Mouse (Mus musculus) testis, postnatal 10 days (tissue): ENCODE results near the gene Gsdma2.
"Not testable (repeated sequence)": the region's sequence is repeated elsewhere in the genome, so short reads cannot be mapped to it uniquely, and the experiment has no call there.

Experiments
- DNase-seq: peaks from one replicate; pipeline ENCODE4 v3.0.0; 2021; ENCODE audit warnings: low spot score

The Gsdma2 gene

DNA sequence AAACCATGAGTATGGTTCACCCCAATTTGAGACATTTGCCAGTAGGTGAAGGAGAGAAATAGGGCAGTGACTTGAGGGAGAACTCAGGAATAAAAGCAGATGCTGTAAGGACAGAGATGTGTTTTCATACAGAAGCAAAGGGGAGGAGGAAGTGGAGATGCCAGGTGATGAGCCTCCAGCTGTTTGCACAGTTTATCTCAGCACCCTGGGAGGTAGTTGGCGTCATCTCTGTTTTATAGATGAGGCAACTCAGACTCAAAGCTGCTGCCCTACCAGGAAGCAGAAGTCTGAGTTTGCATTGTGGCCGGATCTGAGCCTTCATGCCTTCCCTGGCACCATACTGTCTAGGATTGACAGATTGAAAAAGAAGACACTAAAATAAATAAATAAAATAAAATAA is 22.4 kb downstream of the Gsdma2 start:
- DNase-seq = no peak

DNA sequence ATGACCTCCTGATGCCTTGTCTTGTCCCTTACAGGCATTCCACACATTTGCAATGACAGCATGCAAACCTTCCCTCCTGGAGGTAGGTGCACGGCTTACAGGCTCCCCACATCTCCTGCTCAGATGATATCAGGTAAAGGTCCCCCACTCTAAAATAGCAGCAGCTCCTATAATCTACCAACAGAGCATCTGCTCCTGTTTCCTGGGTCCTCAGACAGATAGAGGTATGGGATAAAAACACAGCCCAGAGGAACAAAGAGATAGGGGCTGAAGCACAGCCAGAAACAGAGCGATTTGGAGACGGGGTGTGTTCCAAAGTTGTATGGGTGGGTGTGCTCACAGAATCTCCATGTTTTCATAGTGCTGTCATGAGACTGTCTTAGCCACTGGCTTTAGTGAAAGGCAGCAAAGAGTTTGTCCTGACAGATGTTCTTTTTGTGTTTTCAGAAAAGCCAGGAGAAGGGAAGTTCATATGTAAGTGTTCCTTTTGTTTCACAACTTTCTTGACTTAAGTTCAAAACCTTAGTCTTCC is 24.8 kb downstream of the Gsdma2 start:
- no peak for DNase-seq

DNA sequence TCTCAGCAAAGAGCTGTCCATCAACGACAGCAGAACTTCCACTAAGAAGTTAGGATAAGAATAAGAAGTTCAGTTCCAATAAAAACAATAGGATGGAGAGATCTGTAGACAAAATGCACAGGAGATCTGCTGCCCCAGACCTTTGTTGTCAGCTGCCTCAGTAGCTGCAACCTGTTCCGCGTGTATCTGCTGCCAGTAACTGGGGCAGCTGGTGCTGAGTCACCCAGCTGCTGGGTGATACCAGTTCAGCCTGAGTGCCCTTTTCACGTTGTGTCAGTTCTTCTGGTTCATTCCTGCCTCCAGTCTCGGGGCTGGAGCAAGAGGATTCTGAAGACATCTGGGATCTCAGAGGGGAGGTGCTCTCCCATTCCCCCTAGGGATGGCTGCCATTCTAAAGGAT is 25.3 kb downstream of the Gsdma2 start:
- no peak for DNase-seq

DNA sequence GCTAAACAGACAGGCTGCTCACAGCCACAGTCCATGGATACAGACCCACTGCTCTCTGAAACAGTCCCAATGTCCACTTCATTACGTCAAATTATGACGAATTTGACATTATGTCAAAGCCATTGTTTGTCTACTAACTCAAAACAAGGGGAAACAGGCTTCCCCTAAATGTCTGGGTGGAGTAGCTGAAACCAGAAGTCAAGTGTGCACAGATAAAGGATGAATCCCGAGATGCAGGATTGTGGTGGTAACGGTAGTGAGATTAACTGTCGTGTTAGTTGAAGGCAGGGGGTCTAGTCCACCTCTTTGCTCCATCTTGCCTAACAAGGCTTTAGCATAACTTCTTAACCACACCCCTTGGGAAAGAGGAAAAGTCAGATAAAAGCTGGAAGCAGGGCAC is 25.9 kb downstream of the Gsdma2 start:
- no peak for DNase-seq

DNA sequence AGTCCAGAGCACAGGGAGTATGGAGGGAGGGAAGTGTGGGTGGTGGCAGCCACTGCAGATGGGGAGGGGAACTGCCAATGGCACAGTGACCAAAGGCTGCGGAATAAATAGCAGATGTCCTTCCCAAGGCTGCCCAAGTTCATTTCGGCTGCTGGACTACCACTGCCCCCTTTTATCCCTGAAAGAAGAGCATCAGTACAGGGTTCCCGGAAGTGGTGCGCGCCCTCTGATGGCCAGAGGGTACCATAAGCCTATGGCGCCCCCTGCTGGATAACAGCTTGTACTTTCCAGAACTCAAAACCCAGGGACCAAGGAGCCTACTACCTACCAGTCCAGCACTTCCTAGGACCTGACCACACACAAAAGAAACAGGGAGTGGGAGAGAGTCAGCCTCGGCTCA is 26.6 kb downstream of the Gsdma2 start:
- peak; percentile 71 for DNase-seq

DNA sequence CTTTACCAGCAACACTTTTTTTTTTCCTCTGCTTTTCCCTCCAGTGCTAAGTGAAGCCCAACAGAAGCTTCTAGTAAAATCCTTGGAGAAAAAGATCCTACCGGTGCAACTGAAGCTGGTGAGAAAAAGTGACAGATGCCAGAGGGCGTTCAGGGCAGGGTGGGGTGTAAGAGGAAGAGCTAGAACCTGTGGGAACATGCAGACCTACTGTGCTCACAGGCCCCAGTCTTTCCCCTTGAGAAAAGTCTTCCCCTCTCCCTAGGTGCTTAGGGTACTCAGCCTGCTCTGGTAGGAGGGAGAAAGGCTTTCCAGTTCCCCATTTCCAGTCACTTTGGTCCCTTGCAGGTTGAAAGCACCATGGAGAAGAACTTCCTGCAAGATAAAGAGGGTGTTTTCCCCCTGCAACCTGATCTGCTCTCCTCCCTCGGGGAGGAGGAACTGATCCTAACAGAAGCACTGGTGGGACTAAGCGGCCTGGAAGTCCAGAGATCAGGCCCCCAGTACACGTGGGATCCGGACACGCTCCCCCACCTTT is 29.3 kb downstream of the Gsdma2 start:
- DNase-seq = no peak

DNA sequence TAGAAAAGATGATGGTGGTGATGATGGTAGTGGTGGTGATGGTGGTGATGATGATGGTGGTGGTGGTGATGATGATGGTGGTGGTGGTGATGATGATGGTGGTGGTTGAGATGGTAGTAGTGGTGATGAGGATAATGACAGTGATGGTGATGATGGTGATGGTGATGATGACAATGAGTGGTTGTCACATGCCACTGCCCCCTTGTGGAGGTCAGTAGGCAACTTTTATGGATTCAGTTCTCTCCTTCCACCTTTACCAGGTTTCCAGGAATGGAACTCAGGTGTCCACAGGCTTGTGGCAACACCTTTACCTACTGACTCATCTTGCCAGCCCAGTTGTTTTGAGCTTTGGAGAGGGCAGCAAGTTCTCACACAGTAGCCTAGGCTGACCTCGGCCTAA is 33.5 kb downstream of the Gsdma2 start:
- DNase-seq = no peak

DNA sequence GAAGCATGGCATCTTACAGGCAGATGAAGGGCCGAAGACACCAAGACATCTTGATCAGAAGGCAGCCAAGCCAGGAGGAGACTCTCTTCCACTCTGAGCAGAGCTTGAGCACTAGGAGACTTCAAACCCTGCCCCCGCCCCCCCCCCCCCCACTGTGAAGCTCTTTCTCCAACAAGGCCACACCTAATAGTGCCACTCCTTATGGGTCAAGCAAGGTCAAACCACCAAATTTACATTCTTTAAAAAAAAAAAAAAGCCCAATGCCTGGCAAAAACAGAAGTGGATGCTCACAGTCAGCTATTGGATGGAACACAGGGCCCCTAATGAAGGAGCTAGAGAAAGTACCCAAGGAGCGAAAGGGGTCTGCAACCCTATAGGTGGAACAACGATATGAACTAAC is 34.0 kb downstream of the Gsdma2 start:
- not testable (repeated sequence) for DNase-seq

DNA sequence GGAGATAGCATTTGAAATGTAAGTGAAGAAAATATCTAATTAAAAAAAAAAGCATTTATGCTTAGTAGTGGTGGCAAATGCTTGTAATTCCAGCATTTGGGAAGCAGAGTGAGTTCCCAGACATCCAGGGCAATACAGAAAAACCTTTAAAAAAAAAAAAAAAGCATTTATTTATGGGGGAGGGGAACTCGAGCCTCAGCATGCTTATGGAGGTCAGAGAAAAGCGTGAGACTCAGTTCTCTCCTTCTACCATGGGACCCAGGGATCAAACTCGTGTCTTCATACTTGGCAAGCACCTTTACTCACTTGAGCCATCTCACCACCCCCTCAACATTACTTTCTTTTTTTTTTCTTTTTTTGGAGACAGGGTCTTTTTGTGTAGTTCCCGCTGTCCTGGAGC is 34.6 kb downstream of the Gsdma2 start:
- no peak for DNase-seq

DNA sequence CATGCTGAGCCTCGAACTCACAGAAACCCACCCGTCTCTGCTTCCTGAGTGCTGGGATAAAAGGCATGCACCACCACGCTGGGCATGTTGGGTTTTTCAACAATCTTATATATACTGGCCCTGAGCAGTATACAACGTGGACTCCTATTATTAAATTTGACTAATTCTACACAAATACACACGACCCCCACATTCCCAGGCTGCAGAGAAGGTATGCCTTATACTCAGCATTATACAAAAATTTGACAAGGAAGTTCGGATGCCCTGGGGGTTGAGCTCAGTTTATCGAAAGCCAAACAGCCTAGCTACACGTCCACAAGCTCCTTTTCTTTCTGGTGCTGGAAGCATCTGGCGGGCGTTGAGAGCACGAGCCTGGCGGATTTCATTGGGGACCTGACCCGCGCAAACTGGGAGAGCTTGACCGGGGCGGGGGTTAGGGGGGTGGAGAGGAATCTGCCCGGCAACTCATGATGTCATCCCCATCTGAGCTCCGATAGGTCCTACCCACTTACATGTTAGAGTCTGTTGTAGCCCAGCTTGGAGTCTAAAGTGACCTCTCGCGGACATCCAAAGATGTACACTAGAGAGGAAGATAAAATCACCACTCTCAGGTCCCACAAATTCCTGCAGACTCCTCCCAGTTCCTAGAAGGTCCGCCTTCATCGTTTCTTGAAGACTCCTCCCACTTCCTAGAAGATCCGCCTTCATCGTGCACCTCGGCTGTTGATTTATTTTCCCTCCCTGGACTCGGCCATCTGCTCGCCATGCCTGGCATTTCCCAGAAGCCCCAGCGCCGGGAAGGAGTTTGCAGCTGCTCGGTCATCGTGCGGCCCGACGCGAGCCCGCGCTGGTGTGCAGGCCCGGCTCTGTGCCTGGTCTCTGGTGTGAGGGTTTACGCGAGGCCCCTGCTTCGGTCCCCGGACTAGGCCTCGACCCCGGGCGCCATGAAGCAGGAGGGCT is 35.5 kb downstream of the Gsdma2 start, which contains the start of gene Psmd3:
Gene Psmd3 (plus strand): TSS at position 769 of the 960 bp plus-strand sequence.
- DNase-seq = peak; percentile 97

DNA sequence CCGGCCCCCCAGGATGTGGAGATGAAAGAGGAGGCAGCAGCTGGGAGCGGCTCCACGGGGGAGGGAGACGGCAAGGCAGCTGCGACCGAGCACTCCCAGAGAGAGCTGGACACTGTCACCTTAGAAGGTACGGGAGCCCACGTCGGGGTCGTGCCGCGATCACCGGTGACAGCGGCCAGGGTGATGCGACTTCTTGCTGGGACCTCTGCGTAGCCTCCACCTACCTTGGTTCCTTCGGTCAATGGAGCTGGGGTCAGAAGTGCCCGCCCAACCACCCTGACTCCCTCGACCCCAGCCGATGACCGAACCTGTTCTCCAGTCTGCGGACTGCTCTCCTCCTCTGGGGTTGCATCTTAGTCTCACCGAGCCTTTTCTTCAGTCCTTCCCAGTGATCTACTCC is 36.3 kb downstream of the Gsdma2 start:
- no peak for DNase-seq

DNA sequence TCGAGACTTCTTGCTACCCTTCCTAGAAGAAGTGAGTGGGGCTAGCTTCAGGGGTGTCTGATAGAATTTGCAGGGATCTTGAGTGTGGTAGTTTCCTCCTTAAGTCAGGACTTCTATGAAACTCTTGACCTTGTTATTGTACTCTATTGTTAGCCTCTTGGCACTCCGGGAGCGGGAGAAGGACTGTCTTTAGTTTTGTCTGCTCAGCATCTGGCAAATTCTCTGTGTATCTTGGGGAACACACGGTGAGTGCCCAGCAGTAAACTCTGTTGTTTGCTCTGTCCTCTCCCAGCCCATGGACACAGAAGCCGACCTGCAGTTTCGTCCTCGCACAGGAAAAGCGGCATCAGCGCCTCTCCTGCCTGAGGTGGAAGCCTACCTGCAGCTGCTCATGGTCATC is 39.1 kb downstream of the Gsdma2 start:
- no peak for DNase-seq

DNA sequence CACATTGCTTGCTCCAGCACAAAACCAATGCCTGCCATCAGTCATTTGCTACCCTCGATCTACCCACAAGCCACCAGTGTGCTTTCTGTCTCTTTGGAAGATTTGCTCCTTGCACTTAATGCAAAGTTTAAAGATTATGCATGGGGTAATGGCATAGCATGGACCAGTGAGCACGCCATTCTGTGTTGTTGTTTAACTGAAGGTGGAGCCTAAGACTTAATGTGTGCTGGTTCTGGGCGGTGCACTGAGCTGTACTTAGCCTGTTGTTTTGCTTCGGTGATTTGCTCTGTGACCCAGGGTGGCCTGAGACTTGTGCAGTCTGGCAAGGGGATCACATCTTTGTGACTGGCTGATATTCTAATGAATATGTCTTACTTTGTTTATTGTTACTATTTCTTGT is 40.4 kb downstream of the Gsdma2 start:
- no peak for DNase-seq

DNA sequence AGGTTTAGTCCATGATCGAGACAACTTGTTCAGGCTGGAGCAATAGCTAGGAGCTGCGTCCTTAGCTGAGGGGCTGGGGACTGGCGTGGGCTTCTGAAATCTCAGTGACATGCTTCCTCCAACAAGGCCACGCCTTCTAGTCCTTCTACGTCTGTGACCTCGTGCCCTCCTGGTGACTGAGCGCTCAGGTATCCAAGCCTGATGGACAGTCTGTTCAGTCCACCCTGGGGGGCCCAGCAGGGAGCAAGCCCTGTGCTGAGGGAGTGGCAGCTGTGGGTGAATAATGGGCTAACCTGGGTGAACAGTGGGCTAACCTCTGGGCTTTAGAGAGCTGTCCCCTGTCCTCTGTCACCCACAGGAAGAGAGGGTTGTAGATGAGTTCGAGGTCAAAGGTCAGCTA is 41.5 kb downstream of the Gsdma2 start:
- no peak for DNase-seq

DNA sequence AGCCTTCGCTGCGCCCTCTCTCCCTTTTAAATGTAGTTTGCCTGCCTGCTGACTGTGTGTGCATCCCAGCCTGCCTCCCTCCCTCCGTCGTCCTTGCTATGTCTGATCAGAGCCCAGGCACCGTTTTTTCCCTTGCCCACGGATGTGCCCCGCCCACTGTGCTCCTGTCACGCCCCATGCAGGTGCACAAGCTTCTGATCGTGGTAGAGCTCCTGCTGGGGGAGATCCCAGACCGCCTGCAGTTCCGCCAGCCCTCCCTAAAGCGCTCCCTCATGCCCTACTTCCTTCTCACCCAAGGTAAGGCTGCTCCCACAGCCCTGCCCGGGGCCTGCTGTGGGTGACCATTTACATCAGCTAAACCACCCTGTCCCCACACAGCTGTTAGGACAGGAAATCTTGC is 46.6 kb downstream of the Gsdma2 start:
- no peak for DNase-seq

DNA sequence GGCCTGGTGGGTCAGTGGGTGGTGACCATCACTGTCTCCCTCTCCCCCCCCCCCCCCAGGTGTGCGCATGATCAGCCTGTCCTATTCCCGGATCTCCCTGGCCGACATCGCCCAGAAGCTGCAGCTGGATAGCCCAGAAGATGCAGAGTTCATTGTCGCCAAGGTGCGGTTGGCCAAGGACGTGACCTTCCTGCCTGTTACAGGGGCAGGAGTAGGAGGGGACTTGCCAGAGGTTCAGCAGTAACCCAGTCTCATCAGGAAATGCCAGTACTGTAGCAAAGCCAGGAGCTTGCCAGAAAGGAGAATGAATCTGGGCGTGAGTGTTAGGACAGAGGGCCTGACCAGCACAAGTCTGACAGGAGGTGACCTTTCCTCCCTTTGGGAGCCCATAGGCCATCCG is 47.2 kb downstream of the Gsdma2 start:
- DNase-seq = no peak

DNA sequence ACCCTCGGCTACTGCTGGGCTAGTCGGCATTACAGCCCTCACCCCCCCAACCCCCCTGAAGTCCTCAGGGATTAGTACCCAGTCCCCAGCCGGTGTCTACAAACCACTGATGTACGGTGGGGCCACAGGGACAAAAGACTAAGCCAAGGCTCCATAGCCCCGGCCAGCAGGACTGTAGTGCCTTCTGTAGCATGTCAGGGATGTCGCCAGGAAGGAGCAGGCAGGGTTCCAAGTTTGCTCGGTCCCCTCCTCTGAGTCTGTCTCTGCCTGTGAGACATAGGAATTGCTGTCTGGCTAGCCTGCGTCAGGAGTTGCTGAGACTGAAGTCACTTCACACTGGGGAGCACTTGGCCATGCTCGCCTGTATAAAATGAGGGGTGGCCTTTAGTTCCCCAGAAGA is 47.7 kb downstream of the Gsdma2 start:
- DNase-seq = no peak

DNA sequence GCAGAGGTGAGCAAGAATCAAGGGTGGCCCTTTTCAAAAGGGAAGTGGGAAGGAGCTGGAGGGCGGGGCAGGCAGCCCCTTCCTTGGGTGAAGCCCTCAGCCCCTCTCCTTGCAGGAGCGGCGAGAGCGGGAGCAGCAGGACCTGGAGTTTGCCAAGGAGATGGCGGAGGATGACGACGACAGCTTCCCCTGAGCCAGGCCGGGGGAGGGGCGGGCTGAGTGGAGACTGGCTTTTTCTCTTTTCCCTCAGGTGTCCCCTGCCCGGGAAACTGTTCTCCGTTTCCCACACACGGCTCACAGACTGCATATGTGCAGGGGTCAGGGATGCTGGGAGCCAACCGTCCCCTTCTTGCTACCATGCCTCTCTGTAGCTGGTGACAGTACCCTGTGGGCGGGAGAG is 48.8 kb downstream of the Gsdma2 start:
- no peak for DNase-seq

DNA sequence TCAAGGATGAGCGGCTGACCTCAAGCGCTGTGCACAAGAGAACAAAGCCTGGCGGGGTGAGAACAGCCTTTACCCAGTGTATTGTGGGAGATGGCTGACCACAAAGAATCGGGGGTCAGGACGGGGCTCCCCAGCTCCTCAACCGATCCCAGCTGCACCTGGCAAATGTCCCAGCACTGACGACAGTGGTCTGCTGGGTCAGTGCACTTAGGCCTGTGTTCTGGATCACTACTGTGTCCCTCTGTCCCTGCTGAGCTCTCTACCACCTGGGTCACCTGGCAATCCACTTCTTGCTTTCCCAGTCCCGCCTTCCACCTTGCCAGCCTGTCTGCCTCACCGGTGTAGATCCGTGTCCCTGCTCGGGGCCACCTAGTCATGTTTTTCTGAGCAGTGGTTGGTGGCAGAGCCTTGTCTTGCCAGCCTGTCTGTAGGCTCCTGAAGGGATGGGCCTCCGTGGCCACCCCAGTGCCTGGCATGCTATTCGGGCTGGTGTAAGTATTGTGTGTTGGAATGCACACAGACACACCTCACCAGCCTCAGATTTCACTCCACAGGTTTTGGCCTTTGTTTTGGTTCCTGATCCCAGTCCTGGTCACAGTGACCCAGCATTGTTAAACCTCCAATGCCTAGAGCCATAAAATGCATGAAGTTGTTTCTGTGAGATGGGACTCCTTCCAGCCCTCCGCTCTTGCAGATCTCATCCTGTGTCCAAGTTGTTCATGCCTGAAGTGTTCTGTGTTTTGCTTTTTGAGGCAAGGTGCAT is 50.1 kb downstream of the Gsdma2 start:
- DNase-seq = no peak

DNA sequence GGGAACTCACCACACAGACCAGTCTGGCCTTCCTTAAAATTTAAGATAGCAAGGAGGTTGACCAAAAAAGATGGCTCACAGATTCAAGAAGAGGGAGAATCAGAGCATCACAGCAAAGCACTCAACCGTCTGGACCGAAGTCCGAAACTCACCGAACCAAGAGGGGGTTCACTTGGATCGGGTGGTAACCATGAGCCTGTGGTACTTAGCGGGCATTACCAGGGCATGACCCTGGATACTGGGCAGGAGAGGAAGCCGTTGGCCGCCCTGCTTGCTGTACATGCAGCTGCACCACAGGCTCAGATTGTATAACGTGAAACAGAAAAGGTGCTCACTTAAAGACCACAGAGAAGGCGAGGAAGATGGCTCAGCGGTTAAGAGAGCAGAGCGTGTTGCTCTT is 50.7 kb downstream of the Gsdma2 start:
- no peak for DNase-seq

DNA sequence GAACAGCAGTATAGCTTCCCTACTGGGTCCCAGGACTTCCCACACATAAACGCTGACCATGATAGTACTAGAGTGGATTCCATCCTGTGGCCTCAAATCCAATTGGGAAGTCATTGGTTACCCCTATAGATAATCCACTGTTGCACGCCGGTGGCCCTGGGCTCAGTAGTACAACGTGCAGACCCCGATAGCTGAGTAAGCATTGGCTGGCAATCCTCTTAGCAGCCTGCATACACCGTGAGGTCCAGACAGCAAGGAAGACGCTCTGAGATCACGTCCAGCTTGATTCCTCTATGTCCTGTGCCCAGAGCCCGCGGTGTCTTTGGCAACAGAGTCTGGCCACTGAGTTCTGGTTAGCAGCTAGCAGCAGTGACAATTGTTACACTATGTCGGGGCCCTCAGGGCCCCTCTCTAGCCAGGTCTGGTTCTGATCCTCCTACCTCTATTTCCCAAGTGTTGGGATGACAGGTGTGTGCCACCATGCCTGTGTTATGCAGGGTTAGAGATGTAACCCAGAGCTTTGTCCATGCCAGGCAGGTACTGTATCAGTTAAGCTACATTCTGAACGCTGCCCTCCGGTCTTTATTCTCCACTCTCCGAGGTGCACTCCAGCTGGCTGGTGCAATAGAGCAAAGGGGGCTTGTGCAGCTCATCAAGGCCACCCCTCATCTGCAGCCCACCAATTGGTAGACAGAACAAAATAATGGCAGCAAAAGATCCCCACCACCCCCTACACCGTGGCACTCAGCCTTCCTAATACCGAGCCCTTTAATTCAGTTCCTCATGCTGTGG is 52.5 kb downstream of the Gsdma2 start:
- no peak for DNase-seq

DNA sequence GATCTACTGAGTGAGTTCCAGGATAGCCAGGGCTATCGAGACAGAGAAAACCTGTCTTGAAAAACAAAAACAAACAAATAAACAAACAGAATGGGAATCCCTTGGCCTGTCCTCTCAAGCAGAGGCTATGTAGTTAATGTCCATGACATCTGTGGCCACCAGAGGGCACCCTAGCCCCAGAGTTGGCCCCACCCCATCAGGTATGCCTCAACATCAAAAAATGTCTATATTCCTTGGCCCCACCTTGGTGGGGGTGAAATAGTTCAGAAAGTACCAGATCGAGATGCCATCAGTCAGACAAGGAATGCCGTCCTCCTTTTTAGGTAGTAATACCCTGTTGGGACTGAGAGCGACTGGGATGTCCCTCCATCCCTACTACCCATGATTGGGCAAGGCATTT is 53.4 kb downstream of the Gsdma2 start:
- DNase-seq = peak; percentile 89
